Mouse (Mus musculus) bone marrow macrophage, adult 2 months (primary cell): ENCODE measurements at regions not wholly inside any gene's neighbourhood (a gene's known extent, or its start where the extent isn't known, plus 50 kb on each side); places are given as distances from the start of the nearest gene placed in this dataset.

Experiments used
- H3K27ac ChIP-seq: 2 replicates; pipeline ENCODE4 v1.5.1; 2012; ENCODE audit warnings: low read depth, low read length; ENCODE audit not compliant: insufficient read depth
- H3K4me1 ChIP-seq: 2 replicates; pipeline ENCODE4 v1.6.1; 2012; ENCODE audit warnings: low read length; ENCODE audit not compliant: control insufficient read depth, insufficient read depth
- H3K4me3 ChIP-seq: 2 replicates; pipeline ENCODE4 v1.5.1; 2012; ENCODE audit warnings: mild to moderate bottlenecking, low read length, moderate library complexity; ENCODE audit not compliant: insufficient read depth
- CTCF ChIP-seq: IDR thresholded peaks from 2 replicates; pipeline ENCODE4 v1.5.1; 2012; ENCODE audit warnings: low read depth, mild to moderate bottlenecking, low read length, moderate library complexity
- POLR2A ChIP-seq: IDR thresholded peaks from 2 replicates; pipeline ENCODE4 v1.6.1; 2012; ENCODE audit warnings: mild to moderate bottlenecking, low read depth, low read length, borderline replicate concordance

GRCm38 (mm10) chr8:116320014-116320680, 184.6 kb upstream of the Dynlrb2 start:
- H3K4me3 ChIP-seq, result no peak overlapping the region
- H3K27ac ChIP-seq, result no peak overlapping the region
- TF ChIP-seq POLR2A (no peak), CTCF (no peak)
- H3K4me1 ChIP-seq, result no peaks in the 10 kb centered on the region

DNA sequence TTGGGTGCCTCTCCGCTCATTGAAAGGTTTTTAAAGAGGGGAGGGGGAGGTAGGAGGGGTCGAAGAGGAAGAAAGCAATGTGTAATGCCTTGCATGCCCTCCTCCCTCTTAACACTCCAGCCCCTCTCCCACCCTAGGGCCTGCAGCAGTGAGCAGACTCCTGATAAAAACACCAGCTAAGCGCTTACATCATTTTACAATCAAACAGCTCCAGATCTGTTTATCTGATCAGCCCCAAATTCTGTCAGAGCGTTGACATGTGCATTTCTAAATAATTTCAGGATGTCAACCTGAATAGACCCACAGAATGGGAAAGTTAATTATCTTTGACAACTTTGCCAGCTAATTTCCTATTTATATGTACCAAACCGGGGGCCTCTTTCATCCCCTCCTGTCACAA, 189.4 kb upstream of the Dynlrb2 start:
- TF ChIP-seq POLR2A (no peak), CTCF (no peak)
- H3K4me3 ChIP-seq, result no peak overlapping the region
- H3K4me1 ChIP-seq, result no peaks in the 10 kb centered on the region
- H3K27ac ChIP-seq, result no peak overlapping the region

DNA sequence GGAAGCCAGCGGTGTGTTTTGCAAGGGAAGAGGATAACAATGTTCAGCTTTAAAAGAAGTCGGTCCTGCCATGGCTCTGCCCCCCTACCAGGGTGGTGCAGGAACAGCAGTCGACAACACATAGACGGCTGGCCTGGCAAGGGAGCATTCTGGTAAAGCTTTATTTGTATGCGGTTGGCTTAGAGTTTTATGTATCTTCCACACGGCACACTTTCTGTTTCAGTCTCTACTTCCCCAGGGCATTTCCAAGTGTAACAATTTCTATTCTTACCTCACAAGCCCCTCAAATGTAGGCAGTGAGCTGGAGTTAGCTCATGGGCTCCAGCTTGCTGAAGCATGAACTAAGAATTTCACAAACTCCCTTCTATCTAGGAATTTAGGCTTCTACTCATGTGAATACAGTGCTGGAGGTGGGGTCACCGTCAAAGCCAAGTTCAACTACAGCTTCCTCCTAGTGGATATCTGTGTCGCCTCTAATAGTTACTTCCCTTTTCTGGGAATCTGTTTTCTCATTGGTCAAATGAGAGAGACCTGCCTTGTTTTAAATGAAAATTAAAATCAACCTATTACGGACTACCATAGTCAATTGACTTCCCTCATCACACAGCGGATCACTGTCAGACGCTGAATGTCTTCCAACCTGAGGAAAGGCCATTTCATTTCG, 190.2 kb upstream of the Dynlrb2 start:
- no peak for TF ChIP-seq CTCF
- TF ChIP-seq POLR2A, result no peak
- Histone ChIP-seq H3K4me3 (no peak overlapping the region), H3K4me1 (no peaks in the 10 kb centered on the region), H3K27ac (no peak overlapping the region)

GRCm38 (mm10) chr8:116298891-116299290, 205.9 kb upstream of the Dynlrb2 start:
- TF ChIP-seq POLR2A (no peak), CTCF (no peak)
- Histone ChIP-seq H3K4me1 (no peaks in the 10 kb centered on the region), H3K27ac (no peak overlapping the region), H3K4me3 (no peak overlapping the region)

DNA sequence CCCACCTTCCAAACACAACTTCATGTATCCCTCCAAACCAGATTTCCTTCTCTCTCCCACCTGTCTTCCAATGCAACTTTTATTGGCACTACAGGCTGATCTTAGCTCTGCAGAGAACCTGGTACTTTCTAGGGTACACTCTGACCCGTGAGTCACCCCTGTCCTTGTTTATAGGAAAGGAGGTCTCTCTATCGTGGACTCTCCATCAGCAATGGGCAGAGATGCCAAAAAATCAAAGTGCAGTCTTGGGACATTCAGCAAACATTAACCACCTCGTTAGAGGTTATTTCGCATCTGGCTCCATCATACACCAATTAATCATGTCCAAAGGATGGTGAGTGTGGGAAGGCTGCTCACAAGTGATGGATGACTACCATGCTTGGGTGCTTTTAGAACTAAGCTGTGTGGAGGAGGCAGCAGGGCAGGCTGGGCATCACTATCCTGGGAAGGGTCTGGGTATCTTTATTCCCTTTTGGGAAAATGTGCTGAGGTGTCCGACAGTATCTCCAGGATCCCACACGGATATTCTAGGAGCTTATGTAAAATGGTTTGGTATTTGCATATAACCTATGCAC, 214.0 kb upstream of the Dynlrb2 start:
- Histone ChIP-seq H3K27ac (no peak overlapping the region), H3K4me3 (no peak overlapping the region), H3K4me1 (no peaks in the 10 kb centered on the region)
- TF ChIP-seq CTCF, result no peak
- no peak for TF ChIP-seq POLR2A

GRCm38 (mm10) chr8:116289237-116289636, 215.5 kb upstream of the Dynlrb2 start:
- TF ChIP-seq POLR2A, result no peak
- no peak for TF ChIP-seq CTCF
- H3K4me1 ChIP-seq, result no peaks in the 10 kb centered on the region
- no peak overlapping the region for H3K4me3 ChIP-seq
- H3K27ac ChIP-seq, result no peak overlapping the region

DNA sequence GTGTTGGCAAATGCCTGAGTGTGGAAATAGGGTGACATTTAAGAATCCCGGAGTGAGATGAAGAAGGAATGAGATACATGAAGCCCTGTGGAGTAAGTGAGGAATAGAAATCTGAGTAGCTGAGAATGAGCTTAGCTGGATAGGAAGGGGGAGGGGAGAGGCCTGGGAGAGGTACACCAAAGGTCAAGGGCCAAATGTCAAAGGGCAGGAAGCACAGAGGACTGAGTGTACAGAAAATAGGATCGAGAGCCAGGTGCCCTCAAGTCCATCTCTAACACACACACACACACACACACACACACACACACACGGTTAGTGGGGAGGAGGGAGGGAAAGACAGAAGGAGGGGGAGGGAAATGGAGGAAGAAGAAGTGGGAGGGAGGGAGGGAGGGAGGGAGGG, 220.8 kb upstream of the Dynlrb2 start:
- no peak overlapping the region for H3K4me3 ChIP-seq
- H3K27ac ChIP-seq, result no peak overlapping the region
- TF ChIP-seq CTCF (no peak), POLR2A (no peak)
- H3K4me1 ChIP-seq, result no peaks in the 10 kb centered on the region

- no peak overlapping the region for H3K4me3 ChIP-seq
- H3K4me1 ChIP-seq, result no peaks in the 10 kb centered on the region
- TF ChIP-seq POLR2A, result no peak
- TF ChIP-seq CTCF, result no peak
- H3K27ac ChIP-seq, result no peak overlapping the region
Measured at GRCm38 (mm10) chr8:116282341-116282740, 222.4 kb upstream of the Dynlrb2 start.

- no peak overlapping the region for H3K27ac ChIP-seq
- no peak overlapping the region for H3K4me3 ChIP-seq
- H3K4me1 ChIP-seq, result no peaks in the 10 kb centered on the region
- TF ChIP-seq POLR2A, result no peak
- TF ChIP-seq CTCF, result no peak
Measured at GRCm38 (mm10) chr8:116275014-116275413, 229.8 kb upstream of the Dynlrb2 start.

DNA sequence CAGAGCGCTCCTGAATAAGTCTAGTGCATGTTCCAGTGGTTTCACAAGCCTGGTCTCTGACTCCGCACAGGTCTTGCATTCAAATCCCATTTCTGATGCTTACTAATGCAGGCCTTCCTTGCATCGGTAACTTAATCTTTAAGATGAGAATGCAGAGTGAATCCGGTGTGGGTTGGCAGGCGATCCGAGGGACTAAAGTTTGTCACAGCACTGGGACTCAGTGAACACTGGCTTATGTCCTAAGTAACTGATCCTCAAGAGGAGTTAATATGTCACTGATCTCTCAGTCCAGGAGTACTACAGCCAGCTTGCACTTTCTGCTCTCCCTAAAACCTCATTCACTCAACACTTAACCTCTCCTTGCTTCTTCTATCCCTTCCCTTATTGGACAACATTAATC, 233.5 kb upstream of the Dynlrb2 start:
- H3K4me3 ChIP-seq, result no peak overlapping the region
- no peak overlapping the region for H3K27ac ChIP-seq
- H3K4me1 ChIP-seq, result no peaks in the 10 kb centered on the region
- TF ChIP-seq CTCF (no peak), POLR2A (no peak)

GRCm38 (mm10) chr8:116269393-116269792, 235.4 kb upstream of the Dynlrb2 start:
- TF ChIP-seq CTCF (no peak), POLR2A (no peak)
- no peak overlapping the region for H3K27ac ChIP-seq
- no peak overlapping the region for H3K4me3 ChIP-seq

More at GRCm38 (mm10) chr8:116269393-116269792, 235.4 kb upstream of the Dynlrb2 start:
- H3K4me1 ChIP-seq, result no peaks in the 10 kb centered on the region
